Comparison of ENCODE assay signal across 16 mouse cellular contexts in genomic region chr4:152878941-152879340, GRCm38 (mm10).
A peak's percentile ranks its signal among the peaks of the same experiment; 100 is the strongest.
DNase-seq lines count a peak whose midpoint lies in the region; ATAC-seq and TF ChIP-seq lines count a peak whose summit lies in the region.
"Had no signal": no experiment of that assay in that cellular context is flagged by ENCODE, and none has a peak within 500 bp of the region (broad histone marks: within the 10 kb centered on the region; RNA-seq: fewer than 3 reads in every experiment).

No protein-coding gene starts in this region.

- no peak for TF ChIP-seq CTCF in forebrain, postnatal 0 days (IDR thresholded peaks at IDR 0.05; ENCODE audit: low read depth)

- ATAC-seq in forebrain, embryonic 12.5 days (ENCODE audit: low FRiP score): peak; percentile 65; the same call in 1 of the 2 replicates
- no peak for ATAC-seq in forebrain, postnatal 0 days
- peak; percentile 40 for ATAC-seq in midbrain, embryonic 11.5 days (ENCODE audit: low FRiP score)
- ATAC-seq in midbrain, embryonic 16.5 days: no peak
- peak; percentile 41; the same call in 1 of the 2 replicates for ATAC-seq in liver, embryonic 13.5 days (ENCODE audit: low read depth)
- ATAC-seq: lung, postnatal 0 days had no signal

- no peaks in the 10 kb centered on the region for H3K27me3 ChIP-seq in forebrain, embryonic 12.5 days
- no peaks in the 10 kb centered on the region for H3K27me3 ChIP-seq in forebrain, postnatal 0 days (ENCODE audit: insufficient read depth, low read length)
- no peaks in the 10 kb centered on the region for H3K27me3 ChIP-seq in midbrain, embryonic 11.5 days (ENCODE audit: control insufficient read depth, insufficient read depth, low read length)
- no peaks in the 10 kb centered on the region for H3K27me3 ChIP-seq in midbrain, embryonic 16.5 days (ENCODE audit: control insufficient read depth, insufficient read depth, low read depth, low read length)
- H3K27me3 ChIP-seq in liver, embryonic 13.5 days: no peaks in the 10 kb centered on the region
- H3K27me3 ChIP-seq: embryonic facial prominence, embryonic 15.5 days; limb, embryonic 12.5 days; megakaryocyte, embryonic 14.5 days; neural tube, embryonic 12.5 days had no signal

- H3K36me3 ChIP-seq in forebrain, embryonic 12.5 days (replicated peaks): no peaks in the 10 kb centered on the region
- no peaks in the 10 kb centered on the region for H3K36me3 ChIP-seq in forebrain, postnatal 0 days (ENCODE audit: insufficient read depth)
- H3K36me3 ChIP-seq in midbrain, embryonic 11.5 days (ENCODE audit: control insufficient read depth, insufficient read depth, low read length): no peaks in the 10 kb centered on the region
- H3K36me3 ChIP-seq in midbrain, embryonic 16.5 days (ENCODE audit: control insufficient read depth, insufficient read depth, low read length): no peaks in the 10 kb centered on the region
- no peaks in the 10 kb centered on the region for H3K36me3 ChIP-seq in liver, embryonic 13.5 days
- H3K36me3 ChIP-seq: embryonic facial prominence, embryonic 15.5 days; heart, embryonic 13.5 days; limb, embryonic 12.5 days; neural tube, embryonic 12.5 days had no signal

- H3K4me3 ChIP-seq in forebrain, embryonic 12.5 days (replicated peaks): no peak overlapping the region
- H3K4me3 ChIP-seq in forebrain, postnatal 0 days (ENCODE audit: low read depth, low read length): no peak overlapping the region
- no peak overlapping the region for H3K4me3 ChIP-seq in midbrain, embryonic 11.5 days (ENCODE audit: low read depth, low read length)
- no peak overlapping the region for H3K4me3 ChIP-seq in midbrain, embryonic 16.5 days (ENCODE audit: low read depth, low read length)
- H3K4me3 ChIP-seq in liver, embryonic 13.5 days (replicated peaks): no peak overlapping the region
- H3K4me3 ChIP-seq: embryonic facial prominence, embryonic 15.5 days; heart, embryonic 13.5 days; limb, embryonic 12.5 days; neural tube, embryonic 12.5 days had no signal

- H3K9ac ChIP-seq in forebrain, embryonic 12.5 days: no peak overlapping the region
- H3K9ac ChIP-seq in forebrain, postnatal 0 days: no peak overlapping the region
- H3K9ac ChIP-seq in midbrain, embryonic 11.5 days (ENCODE audit: low read length): no peak overlapping the region
- no peak overlapping the region for H3K9ac ChIP-seq in midbrain, embryonic 16.5 days (ENCODE audit: low read depth, low read length)
- no peak overlapping the region for H3K9ac ChIP-seq in liver, embryonic 13.5 days
- H3K9ac ChIP-seq: embryonic facial prominence, embryonic 15.5 days; heart, embryonic 13.5 days; limb, embryonic 12.5 days; neural tube, embryonic 12.5 days had no signal

- no peak for DNase-seq in forebrain, postnatal 0 days
- no peak for DNase-seq in midbrain, embryonic 11.5 days (ENCODE audit: low spot score, missing footprints)
- no peak for DNase-seq in liver, embryonic 13.5 days
- peak; percentile 56 for DNase-seq in retina, embryonic 14.5 days (ENCODE audit: low spot score)
- DNase-seq in kidney, postnatal 4 days: no peak
- no peak for DNase-seq in cerebellum, postnatal 36 days
- DNase-seq: gastrocnemius, postnatal 14 days; thymus, adult 2 months had no signal

- H3K4me2 ChIP-seq in forebrain, embryonic 12.5 days: no peak overlapping the region
- no peak overlapping the region for H3K4me2 ChIP-seq in forebrain, postnatal 0 days (ENCODE audit: low read depth)
- no peak overlapping the region for H3K4me2 ChIP-seq in midbrain, embryonic 11.5 days
- no peak overlapping the region; the same call in 1 of the 2 replicates for H3K4me2 ChIP-seq in midbrain, embryonic 16.5 days (ENCODE audit: low read length)
- H3K4me2 ChIP-seq in liver, embryonic 13.5 days: no peak overlapping the region
- H3K4me2 ChIP-seq: embryonic facial prominence, embryonic 15.5 days; heart, embryonic 13.5 days; limb, embryonic 12.5 days; neural tube, embryonic 12.5 days had no signal

- WGBS in forebrain, embryonic 12.5 days: 52% methylated on average over 14 of the region's 14 CpGs
- 37% methylated on average over 14 of the region's 14 CpGs for WGBS in forebrain, postnatal 0 days
- 68% methylated on average over 14 of the region's 14 CpGs for WGBS in midbrain, embryonic 11.5 days
- 39% methylated on average over 14 of the region's 14 CpGs for WGBS in midbrain, embryonic 16.5 days
- WGBS in liver, embryonic 13.5 days (ENCODE audit: insufficient replicate concordance): 72% methylated on average over 14 of the region's 14 CpGs

- H3K27ac ChIP-seq in forebrain, embryonic 12.5 days: no peak overlapping the region
- no peak overlapping the region for H3K27ac ChIP-seq in forebrain, postnatal 0 days (ENCODE audit: low read depth, low read length)
- no peak overlapping the region for H3K27ac ChIP-seq in midbrain, embryonic 11.5 days (ENCODE audit: low read depth, low read length)
- no peak overlapping the region for H3K27ac ChIP-seq in midbrain, embryonic 16.5 days (ENCODE audit: low read length)
- no peak overlapping the region for H3K27ac ChIP-seq in liver, embryonic 13.5 days
- H3K27ac ChIP-seq: embryonic facial prominence, embryonic 15.5 days; heart, embryonic 13.5 days; limb, embryonic 12.5 days; neural tube, embryonic 12.5 days had no signal

- no peaks in the 10 kb centered on the region; the same call in 1 of the 2 replicates for H3K9me3 ChIP-seq in forebrain, embryonic 12.5 days
- no peaks in the 10 kb centered on the region for H3K9me3 ChIP-seq in forebrain, postnatal 0 days (ENCODE audit: low read length)
- no peaks in the 10 kb centered on the region; the same call in 1 of the 2 replicates for H3K9me3 ChIP-seq in midbrain, embryonic 11.5 days (ENCODE audit: control insufficient read depth, low read length)
- no peaks in the 10 kb centered on the region for H3K9me3 ChIP-seq in midbrain, embryonic 16.5 days (replicated peaks; ENCODE audit: control insufficient read depth, low read length, poor library complexity, severe bottlenecking)
- peaks cover 41% of the 10 kb centered on the region for H3K9me3 ChIP-seq in liver, embryonic 13.5 days (replicated peaks)
- H3K9me3 ChIP-seq: embryonic facial prominence, embryonic 15.5 days had no signal

- peaks cover 9% of the 10 kb centered on the region for H3K4me1 ChIP-seq in forebrain, embryonic 12.5 days
- H3K4me1 ChIP-seq in forebrain, postnatal 0 days (ENCODE audit: insufficient read depth): no peaks in the 10 kb centered on the region
- 0 out of 2 replicates have a peak, but pooled peaks cover 2% of the 10 kb centered on the region for H3K4me1 ChIP-seq in midbrain, embryonic 11.5 days (ENCODE audit: control insufficient read depth, insufficient read depth, low read length)
- peaks cover 4% of the 10 kb centered on the region; the same call in 1 of the 2 replicates for H3K4me1 ChIP-seq in midbrain, embryonic 16.5 days (ENCODE audit: control insufficient read depth, insufficient read depth, low read length)
- no peaks in the 10 kb centered on the region for H3K4me1 ChIP-seq in liver, embryonic 13.5 days (replicated peaks)
- H3K4me1 ChIP-seq: embryonic facial prominence, embryonic 15.5 days; heart, embryonic 13.5 days; limb, embryonic 12.5 days had no signal

Comparison
In these comparisons a context has a peak if more than half of its experiments do, and no peak if none do; other contexts are left out.
1. ATAC-seq: peak in forebrain, embryonic 12.5 days (single experiment), midbrain, embryonic 11.5 days (single experiment) and liver, embryonic 13.5 days (single experiment); none in forebrain, postnatal 0 days (single experiment) and midbrain, embryonic 16.5 days (single experiment).